Mouse (Mus musculus): ENCODE measurements at regions not wholly inside any gene's neighbourhood (a gene's known extent, or its start where the extent isn't known, plus 50 kb on each side); places are given as distances from the start of the nearest gene placed in this dataset.
A peak's percentile ranks its signal among the peaks of the same experiment; 100 is the strongest.

- DNase-seq (ENCODE audit: low spot score in 2 of 2): no peak
These were observed 254.8 kb downstream of the Ajap1 start for GRCm38 (mm10) chr4:153227680-153228420.

- no peak for DNase-seq (ENCODE audit: low spot score in 2 of 2)
These were observed 257.9 kb downstream of the Ajap1 start for GRCm38 (mm10) chr4:153224618-153225177.

GRCm38 (mm10) chr4:153223019-153223418, 259.6 kb downstream of the Ajap1 start:
- no peak for DNase-seq (ENCODE audit: low spot score in 2 of 2)

GRCm38 (mm10) chr4:153220485-153220884, 262.1 kb downstream of the Ajap1 start:
- DNase-seq (ENCODE audit: low spot score in 2 of 2): no peak

DNA sequence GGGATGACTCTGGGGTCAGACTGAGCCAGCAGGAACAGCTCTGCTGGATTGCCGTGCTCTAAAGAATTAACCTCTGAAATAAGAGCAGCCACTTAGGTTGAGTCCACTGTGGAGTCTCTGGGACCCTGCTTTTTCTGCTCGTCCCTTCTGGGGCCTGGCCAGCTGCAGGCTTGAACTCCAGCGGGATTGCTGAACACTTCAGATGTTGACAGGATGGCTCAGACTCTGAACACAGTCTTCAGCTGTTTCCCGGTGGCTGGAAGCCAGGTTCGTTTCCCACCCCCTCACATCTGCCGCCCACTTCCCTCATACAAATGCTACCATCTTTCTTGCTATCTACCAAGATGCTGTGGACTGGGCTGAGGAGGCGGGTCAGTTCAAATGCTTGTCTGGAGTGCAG, 262.5 kb downstream of the Ajap1 start:
- DNase-seq (ENCODE audit: low spot score in 2 of 2): no peak

GRCm38 (mm10) chr4:153217541-153217980, 265.1 kb downstream of the Ajap1 start:
- DNase-seq (ENCODE audit: low spot score in 2 of 2): no peak

DNA sequence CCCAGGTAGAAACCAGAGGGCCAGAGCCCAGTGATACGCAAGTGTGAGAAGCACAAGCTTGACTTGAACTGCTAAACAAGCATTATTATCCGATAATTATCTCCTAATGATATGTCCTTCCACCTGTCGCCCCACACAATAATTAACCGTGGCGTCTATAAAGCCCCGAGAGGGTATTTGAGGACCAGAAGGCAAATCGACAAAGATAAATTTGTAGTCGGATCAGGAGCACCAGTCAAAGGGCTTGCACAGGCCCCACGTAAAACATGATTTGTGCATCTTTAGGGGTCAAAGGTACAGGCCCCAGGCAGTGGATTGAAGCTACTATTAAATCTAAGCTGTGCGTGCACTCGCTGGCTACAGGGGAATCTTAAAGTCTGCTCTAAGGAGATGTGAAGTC, 270.5 kb downstream of the Ajap1 start:
- no peak for DNase-seq (ENCODE audit: low spot score in 2 of 2)

DNA sequence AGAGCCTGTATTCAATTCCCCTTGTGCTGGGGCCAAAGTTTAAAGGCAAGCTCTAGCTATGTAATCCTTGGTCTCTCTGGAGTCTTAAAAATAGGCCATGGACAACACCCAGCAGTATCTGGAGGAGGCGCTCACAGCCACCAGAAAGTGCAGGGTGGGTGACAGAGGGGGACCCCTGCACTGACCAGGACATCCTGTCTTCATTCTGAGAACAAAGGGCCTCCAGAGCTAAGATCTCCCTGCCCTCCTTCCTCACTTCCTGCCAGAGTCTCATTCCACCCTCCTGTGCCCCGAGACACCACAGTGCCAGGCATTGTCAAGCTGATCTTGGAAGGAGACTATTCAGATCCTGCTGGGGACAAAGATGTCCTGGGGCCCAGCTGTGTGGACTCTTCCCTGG, 273.8 kb downstream of the Ajap1 start:
- no peak for DNase-seq (ENCODE audit: low spot score in 2 of 2)

GRCm38 (mm10) chr4:153208215-153208614, 274.4 kb downstream of the Ajap1 start:
- no peak for DNase-seq (ENCODE audit: low spot score in 2 of 2)

- no peak for DNase-seq (ENCODE audit: low spot score in 2 of 2)
These were observed 275.0 kb downstream of the Ajap1 start for GRCm38 (mm10) chr4:153207578-153208102.

DNA sequence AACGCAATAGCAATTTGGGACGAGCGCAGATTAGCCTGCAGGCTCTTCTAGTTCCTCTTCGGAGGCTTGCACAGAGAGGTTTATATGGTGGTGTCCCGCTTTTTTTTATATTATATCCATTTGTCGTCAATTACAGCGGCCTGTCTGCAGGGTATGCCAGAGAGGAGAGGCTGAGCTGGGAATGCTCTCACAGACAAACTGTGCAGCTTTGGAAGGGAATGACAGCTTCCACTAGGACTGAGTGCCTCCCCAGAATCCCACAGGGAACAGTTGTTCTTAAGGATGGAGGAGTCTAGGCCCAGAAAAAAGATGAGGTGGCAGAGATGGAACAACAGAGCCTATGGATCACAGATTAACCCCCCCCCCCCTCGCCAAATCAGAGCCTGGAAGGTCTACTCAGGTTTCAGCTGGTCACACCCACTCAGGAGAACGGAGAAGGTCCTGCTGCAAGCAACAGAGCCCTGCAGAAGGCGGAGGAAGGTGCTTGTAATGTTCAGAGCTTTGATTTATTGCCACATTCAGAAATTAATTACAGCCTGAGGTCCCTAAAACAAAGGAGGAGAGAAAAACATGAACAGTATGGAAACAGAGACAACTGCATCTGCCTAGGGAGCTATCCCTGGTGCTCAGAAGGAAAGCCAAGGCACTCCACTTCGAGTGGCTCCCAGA, 275.7 kb downstream of the Ajap1 start:
- no peak for DNase-seq (ENCODE audit: low spot score in 2 of 2)

GRCm38 (mm10) chr4:153204764-153205163, 277.8 kb downstream of the Ajap1 start:
- no peak for DNase-seq (ENCODE audit: low spot score in 2 of 2)

DNA sequence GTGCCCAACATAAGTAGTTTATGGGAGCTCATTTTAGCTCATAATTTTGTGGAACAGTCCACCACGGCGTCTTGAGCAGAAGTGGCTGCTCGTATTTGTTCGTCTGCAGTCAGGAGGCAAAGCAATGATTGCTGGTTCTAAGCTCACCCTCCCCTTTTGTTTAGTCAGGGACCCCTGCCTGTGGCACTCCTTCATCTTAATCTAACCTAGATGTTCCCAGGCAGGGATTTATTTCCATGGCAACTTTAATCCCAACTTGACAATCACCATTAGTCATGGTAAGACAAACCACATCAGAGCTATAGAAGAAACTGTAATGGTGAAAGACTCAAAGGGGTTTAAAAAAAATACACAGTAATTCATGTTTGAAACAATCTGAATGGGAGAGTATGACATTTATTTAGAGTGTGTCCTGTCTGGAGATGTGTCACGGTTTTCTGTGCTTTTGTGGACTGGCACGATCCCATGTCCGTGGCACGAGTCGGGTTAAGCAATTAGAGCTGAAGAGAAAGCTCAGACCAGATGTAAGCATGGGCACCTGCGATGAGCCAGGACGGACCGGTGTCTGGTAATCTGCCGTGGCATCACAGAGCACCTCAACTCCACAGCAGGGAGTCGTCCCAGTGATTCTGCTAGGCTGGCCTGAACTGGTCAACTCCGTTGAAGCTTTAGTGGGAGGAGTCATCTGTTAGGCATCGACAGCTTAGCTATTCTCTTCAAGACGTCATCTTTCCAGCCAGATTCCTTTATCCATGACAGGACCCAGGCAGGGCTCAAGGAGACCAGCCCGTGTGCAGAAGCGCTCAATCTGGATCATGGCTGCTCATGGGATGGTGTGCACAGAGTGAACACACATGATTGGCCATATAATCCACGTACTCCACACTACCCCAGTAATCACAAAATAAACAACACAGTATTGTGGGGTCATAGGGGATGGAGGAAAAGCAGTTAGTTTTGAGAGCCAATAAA, 281.5 kb downstream of the Ajap1 start:
- no peak for DNase-seq (ENCODE audit: low spot score in 2 of 2)

- DNase-seq (ENCODE audit: low spot score in 2 of 2): no peak
These were observed 293.1 kb downstream of the Ajap1 start for GRCm38 (mm10) chr4:153189485-153189884.

GRCm38 (mm10) chr4:153188504-153189031, 294.0 kb downstream of the Ajap1 start:
- no peak for DNase-seq (ENCODE audit: low spot score in 2 of 2)

GRCm38 (mm10) chr4:153187959-153188503, 294.6 kb downstream of the Ajap1 start:
- no peak for DNase-seq (ENCODE audit: low spot score in 2 of 2)

- no peak for DNase-seq (ENCODE audit: low spot score in 2 of 2)
These were observed 305.1 kb downstream of the Ajap1 start for GRCm38 (mm10) chr4:153177496-153177895.

DNA sequence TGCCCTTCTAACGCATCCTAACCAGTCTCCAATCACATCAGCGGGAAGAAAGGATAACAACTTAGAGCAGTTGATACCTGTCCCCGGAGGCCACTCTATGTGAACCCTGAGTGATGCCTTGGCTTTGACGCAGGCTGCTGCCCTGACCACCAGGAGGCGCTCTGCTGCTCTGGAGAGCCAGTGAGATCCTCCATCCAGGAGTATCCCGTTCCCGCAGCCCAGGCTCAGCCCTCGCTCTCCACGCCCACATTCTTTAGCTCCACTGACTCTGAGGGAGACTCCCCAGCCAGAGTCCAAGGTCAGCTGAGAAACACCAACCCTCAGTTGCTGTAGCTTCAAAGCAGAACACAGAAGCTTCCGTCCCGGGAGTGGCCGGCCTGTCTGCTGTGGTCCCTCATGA, 307.0 kb downstream of the Ajap1 start:
- DNase-seq (ENCODE audit: low spot score in 2 of 2): peak in 1 of 2 experiments; percentile 24

- no peak for DNase-seq (ENCODE audit: low spot score in 2 of 2)
These were observed 307.5 kb downstream of the Ajap1 start for GRCm38 (mm10) chr4:153175077-153175476.

- DNase-seq (ENCODE audit: low spot score in 2 of 2): no peak
These were observed 312.6 kb downstream of the Ajap1 start for GRCm38 (mm10) chr4:153169991-153170390.

- DNase-seq (ENCODE audit: low spot score in 2 of 2): no peak
These were observed 317.8 kb downstream of the Ajap1 start for GRCm38 (mm10) chr4:153164810-153165209.
